Mouse (Mus musculus) ES-Bruce4 (cell line): ENCODE data around the gene Tsnax. TPM values are rescaled to one million over a fixed set of nuclear protein-coding genes. Genes with fewer than 3 reads are reported as not detected.

Source experiments
- H3K27ac ChIP-seq: 2 replicates; pipeline ENCODE4 v1.5.1; 2012; ENCODE audit warnings: low read length, inconsistent platforms; ENCODE audit not compliant: insufficient read depth
- H3K27me3 ChIP-seq: 2 replicates; pipeline ENCODE4 v1.6.1; 2012; ENCODE audit warnings: mild to moderate bottlenecking, low read length, inconsistent platforms; ENCODE audit not compliant: control insufficient read depth, poor library complexity, insufficient read depth, severe bottlenecking
- H3K36me3 ChIP-seq: 2 replicates; pipeline ENCODE4 v1.6.1; 2012; ENCODE audit warnings: inconsistent platforms, mild to moderate bottlenecking, low read length, moderate library complexity; ENCODE audit not compliant: control insufficient read depth, poor library complexity, insufficient read depth, severe bottlenecking
- H3K4me1 ChIP-seq: one replicate; pipeline ENCODE4 v1.8.1; 2011; ENCODE audit warnings: low read length; ENCODE audit not compliant: control insufficient read depth, insufficient read depth
- H3K4me3 ChIP-seq: 2 replicates; pipeline ENCODE4 v1.5.1; 2011; ENCODE audit warnings: low read depth, mild to moderate bottlenecking, low read length
- H3K9ac ChIP-seq: 2 replicates; pipeline ENCODE4 v1.6.1; 2012; ENCODE audit warnings: low read depth, mild to moderate bottlenecking, inconsistent platforms; ENCODE audit not compliant: poor library complexity, severe bottlenecking
- H3K9me3 ChIP-seq: replicated peaks from 2 replicates; pipeline ENCODE4 v1.6.1; 2012; ENCODE audit warnings: mild to moderate bottlenecking, low read length, inconsistent platforms; ENCODE audit not compliant: control insufficient read depth, poor library complexity, insufficient read depth, severe bottlenecking
- CTCF ChIP-seq: IDR thresholded peaks from one replicate; pipeline ENCODE4 v1.8.1; 2011; ENCODE audit warnings: low read depth, low read length
- EP300 ChIP-seq: IDR thresholded peaks from 2 replicates; pipeline ENCODE4 v1.6.1; 2011; ENCODE audit warnings: low read depth, low read length; ENCODE audit not compliant: insufficient read depth
- POLR2A ChIP-seq: IDR thresholded peaks from one replicate; pipeline ENCODE4 v1.8.1; 2011; ENCODE audit warnings: low read length; ENCODE audit not compliant: insufficient read depth
- polyA plus RNA-seq: library from polyadenylated mRNA; stranded (reverse); fragments of >200 nt; gene quantifications from 2 replicates; pipeline ENCODE4 v1.2.4, GENCODE M21; 2011; ENCODE audit warnings: low read depth; ENCODE audit not compliant: missing spikeins, insufficient read depth, insufficient read length

The Tsnax gene
- polyA plus RNA-seq, 1 experiment: 51.2 TPM

GRCm38 (mm10) chr8:125078771-125079384 lies 66.1 kb downstream of the Tsnax start:
- Histone ChIP-seq H3K27me3 (no peaks in the 10 kb centered on the region), H3K36me3 (no peaks in the 10 kb centered on the region), H3K27ac (no peak overlapping the region), H3K4me3 (no peak overlapping the region), H3K9ac (no peak overlapping the region), H3K9me3 (no peaks in the 10 kb centered on the region), H3K4me1 (no peaks in the 10 kb centered on the region)
- no peak for TF ChIP-seq CTCF
- TF ChIP-seq EP300: no peak
- no peak for TF ChIP-seq POLR2A

DNA sequence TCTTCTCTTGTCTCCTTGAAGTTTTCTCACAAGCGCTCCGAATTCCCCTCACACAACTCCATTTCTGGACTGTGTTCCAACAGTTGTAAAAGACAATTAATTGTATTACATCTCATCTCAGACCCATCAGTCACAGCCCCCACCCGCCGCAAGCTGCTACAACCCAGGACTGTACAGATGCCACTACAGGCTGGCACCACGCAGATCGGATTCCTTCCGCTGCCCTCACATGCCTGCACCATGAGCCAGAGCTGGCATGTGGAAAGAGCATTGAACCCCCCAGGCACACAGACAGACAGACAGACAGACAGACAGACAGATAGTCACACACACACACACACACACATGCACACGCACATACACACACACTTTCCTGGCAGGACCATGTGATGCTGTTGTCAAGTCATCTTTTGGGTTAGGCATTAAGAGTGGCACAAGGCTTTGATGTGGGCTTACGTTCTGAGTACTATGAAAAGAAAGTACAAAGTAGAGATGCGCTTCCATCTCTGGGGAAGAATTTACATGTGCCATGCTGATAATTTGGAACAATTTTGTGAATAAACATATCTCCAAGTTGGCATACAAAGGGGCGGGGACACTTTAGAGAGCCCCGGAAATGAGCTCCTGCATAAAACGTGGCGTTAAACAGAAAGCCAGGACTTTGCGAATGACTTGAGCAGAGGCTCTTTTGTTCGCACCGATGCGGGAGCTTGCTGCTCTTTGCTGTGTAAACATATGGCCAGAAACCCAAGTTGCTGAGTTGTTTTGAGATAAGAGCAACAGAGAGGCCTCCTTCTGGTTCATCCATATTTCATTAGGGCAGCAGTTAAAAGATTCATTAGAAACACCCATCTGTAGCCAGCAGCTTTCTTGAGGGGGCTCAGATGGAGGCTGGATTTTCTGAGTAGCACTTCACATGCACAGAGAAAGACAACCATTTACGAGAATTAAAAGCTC lies 67.9 kb downstream of the Tsnax start:
- no peak overlapping the region for H3K9ac ChIP-seq
- TF ChIP-seq EP300 (no peak), POLR2A (no peak), CTCF (no peak)
- H3K27me3 ChIP-seq: no peaks in the 10 kb centered on the region
- no peak overlapping the region for H3K27ac ChIP-seq
- H3K36me3 ChIP-seq: no peaks in the 10 kb centered on the region
- H3K4me1 ChIP-seq: no peaks in the 10 kb centered on the region
- no peak overlapping the region for H3K4me3 ChIP-seq
- H3K9me3 ChIP-seq: no peaks in the 10 kb centered on the region

- Histone ChIP-seq H3K27me3 (no peaks in the 10 kb centered on the region), H3K36me3 (no peaks in the 10 kb centered on the region), H3K27ac (no peak overlapping the region), H3K9ac (no peak overlapping the region), H3K4me3 (no peak overlapping the region), H3K9me3 (no peaks in the 10 kb centered on the region), H3K4me1 (no peaks in the 10 kb centered on the region)
- TF ChIP-seq CTCF (no peak), EP300 (no peak), POLR2A (no peak)
Measured at GRCm38 (mm10) chr8:125083746-125084145, 70.9 kb downstream of the Tsnax start.

Other genes with a start within 250 kb of the Tsnax start
- gene Trim67, start 219.9 kb upstream of the Tsnax start, polyA plus RNA-seq: 9.1 and 9.4 TPM in 2 replicates
- 96.0 and 113 TPM in 2 replicates for gene Gnpat, start 150.0 kb upstream of the Tsnax start, polyA plus RNA-seq
- gene 2810004N23Rik, start 149.9 kb upstream of the Tsnax start, polyA plus RNA-seq: 93.0 and 93.6 TPM in 2 replicates
- gene Exoc8, start 115.3 kb upstream of the Tsnax start, polyA plus RNA-seq: 10.1 and 10.9 TPM in 2 replicates
- 14.3 and 16.0 TPM in 2 replicates for gene Sprtn, start 115.1 kb upstream of the Tsnax start, polyA plus RNA-seq
- 19.9 and 20.3 TPM in 2 replicates for gene Egln1, start 63.7 kb upstream of the Tsnax start, polyA plus RNA-seq
- 1.2 TPM in 1 of 2 replicates, not detected in the other for gene Disc1, start 41.2 kb downstream of the Tsnax start, polyA plus RNA-seq